Mouse (Mus musculus) 3134 (cell line): ENCODE results near the gene Vti1a.

Source experiments
- DNase-seq: peaks from one replicate; pipeline ENCODE4 v3.0.0-alpha.2; 2011; ENCODE audit warnings: low spot score; ENCODE audit not compliant: insufficient read length; ENCODE audit errors: extremely low read depth

Gene Vti1a

GRCm38 (mm10) chr19:55311874-55312273 lies 4.2 kb upstream of the Vti1a start:
- no peak for DNase-seq

GRCm38 (mm10) chr19:55313649-55314048 lies 2.4 kb upstream of the Vti1a start:
- no peak for DNase-seq

- peak; percentile 88 for DNase-seq
These were observed 515 bp upstream of the Vti1a start, which contains the start of gene Zdhhc6 for GRCm38 (mm10) chr19:55315452-55316108. Gene Zdhhc6, minus strand, starts transcription at chr19:55316032.

- DNase-seq = no peak
These were observed 806 bp downstream of the Vti1a start for GRCm38 (mm10) chr19:55316901-55317300.

GRCm38 (mm10) chr19:55319036-55319435 lies 2.9 kb downstream of the Vti1a start:
- DNase-seq = no peak

GRCm38 (mm10) chr19:55319521-55319920 lies 3.4 kb downstream of the Vti1a start:
- no peak for DNase-seq

GRCm38 (mm10) chr19:55322604-55323003 lies 6.5 kb downstream of the Vti1a start:
- no peak for DNase-seq

- DNase-seq = no peak
These were observed 11.4 kb downstream of the Vti1a start for GRCm38 (mm10) chr19:55327510-55327909.

GRCm38 (mm10) chr19:55331776-55332175 lies 15.7 kb downstream of the Vti1a start:
- DNase-seq = no peak

GRCm38 (mm10) chr19:55332641-55333268 lies 16.7 kb downstream of the Vti1a start:
- peak; percentile 34 for DNase-seq

GRCm38 (mm10) chr19:55335881-55336280 lies 19.8 kb downstream of the Vti1a start:
- DNase-seq = peak; percentile 19

- no peak for DNase-seq
These were observed 20.3 kb downstream of the Vti1a start for GRCm38 (mm10) chr19:55336441-55336840.

- DNase-seq = no peak
These were observed 21.0 kb downstream of the Vti1a start for GRCm38 (mm10) chr19:55337066-55337465.

- no peak for DNase-seq
These were observed 21.6 kb downstream of the Vti1a start for GRCm38 (mm10) chr19:55337664-55338063.

- DNase-seq = no peak
These were observed 24.4 kb downstream of the Vti1a start for GRCm38 (mm10) chr19:55340521-55340920.

- DNase-seq = no peak
These were observed 25.3 kb downstream of the Vti1a start for GRCm38 (mm10) chr19:55341377-55341776.

- no peak for DNase-seq
These were observed 26.3 kb downstream of the Vti1a start for GRCm38 (mm10) chr19:55342423-55342822.

- DNase-seq = no peak
These were observed 27.2 kb downstream of the Vti1a start for GRCm38 (mm10) chr19:55343274-55343673.

GRCm38 (mm10) chr19:55348187-55348586 lies 32.1 kb downstream of the Vti1a start:
- no peak for DNase-seq

- no peak for DNase-seq
These were observed 34.7 kb downstream of the Vti1a start for GRCm38 (mm10) chr19:55350673-55351378.

- DNase-seq = no peak
These were observed 46.5 kb downstream of the Vti1a start for GRCm38 (mm10) chr19:55362606-55363005.

GRCm38 (mm10) chr19:55369691-55370090 lies 53.6 kb downstream of the Vti1a start:
- no peak for DNase-seq
